Mouse (Mus musculus) testis, adult 2 months (tissue): ENCODE measurements at regions not wholly inside any gene's neighbourhood (a gene's known extent, or its start where the extent isn't known, plus 50 kb on each side); places are given as distances from the start of the nearest gene placed in this dataset.

Experiments
- H3K27ac ChIP-seq: fragments of 200-500 bp; 2 replicates; pipeline ENCODE4 v1.5.1; 2012; ENCODE audit warnings: low read depth, low read length; ENCODE audit not compliant: control insufficient read depth, insufficient read depth
- H3K27me3 ChIP-seq: fragments of 200-500 bp; 2 replicates; pipeline ENCODE4 v1.6.1; 2012; ENCODE audit warnings: mild to moderate bottlenecking, low read length, moderate library complexity; ENCODE audit not compliant: control insufficient read depth, insufficient read depth
- H3K36me3 ChIP-seq: fragments of 200-500 bp; 2 replicates; pipeline ENCODE4 v1.6.1; 2012; ENCODE audit warnings: mild to moderate bottlenecking, low read length; ENCODE audit not compliant: control insufficient read depth, insufficient read depth
- H3K4me1 ChIP-seq: fragments of 200-500 bp; 2 replicates; pipeline ENCODE4 v1.6.1; 2012; ENCODE audit warnings: low read length; ENCODE audit not compliant: control insufficient read depth, insufficient read depth
- H3K4me3 ChIP-seq: fragments of 200-500 bp; 2 replicates; pipeline ENCODE4 v1.5.1; 2012; ENCODE audit warnings: low read depth, mild to moderate bottlenecking, low read length, moderate library complexity, mixed read lengths; ENCODE audit not compliant: control insufficient read depth
- CTCF ChIP-seq: fragments of 200-500 bp; IDR thresholded peaks from 2 replicates; pipeline ENCODE4 v1.5.1; 2012; ENCODE audit warnings: low read depth, mild to moderate bottlenecking, inconsistent platforms, low read length, moderate library complexity; ENCODE audit not compliant: control insufficient read depth, insufficient read depth, insufficient replicate concordance
- POLR2A ChIP-seq: fragments of 200-500 bp; IDR thresholded peaks from 2 replicates; pipeline ENCODE4 v1.6.1; 2012; ENCODE audit warnings: low read depth, mild to moderate bottlenecking, inconsistent platforms, low read length, moderate library complexity; ENCODE audit not compliant: control insufficient read depth

GRCm38 (mm10) chr3:130999818-131000217, 110.5 kb upstream of the Lef1 start:
- no peak overlapping the region for H3K4me3 ChIP-seq
- no peaks in the 10 kb centered on the region for H3K36me3 ChIP-seq
- TF ChIP-seq POLR2A, result no peak
- TF ChIP-seq CTCF, result no peak
- H3K27me3 ChIP-seq, result no peaks in the 10 kb centered on the region
- H3K27ac ChIP-seq, result no peak overlapping the region
- H3K4me1 ChIP-seq, result no peaks in the 10 kb centered on the region

DNA sequence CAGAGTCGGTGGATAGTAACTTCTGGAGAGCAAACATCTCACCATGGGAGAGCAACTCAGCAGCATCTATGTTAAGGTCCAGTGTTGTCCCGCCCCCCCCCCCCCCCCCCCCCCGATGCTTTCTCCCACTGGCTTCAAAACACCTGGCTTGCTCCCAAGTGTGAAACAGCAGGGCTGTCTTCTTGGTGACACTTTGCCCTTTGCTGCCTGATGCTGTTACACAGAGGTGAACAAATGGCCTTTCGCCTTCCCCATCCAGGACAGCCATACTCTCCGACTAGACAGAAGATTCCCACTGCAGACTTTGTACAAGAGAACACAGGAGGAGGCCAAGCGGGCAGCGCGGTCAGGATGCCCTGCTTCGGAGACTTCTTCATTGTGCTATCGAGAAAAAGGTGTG, 111.8 kb upstream of the Lef1 start:
- H3K4me3 ChIP-seq, result no peak overlapping the region; the same call in 1 of the 2 replicates
- no peak overlapping the region for H3K27ac ChIP-seq
- no peak for TF ChIP-seq POLR2A
- H3K36me3 ChIP-seq, result no peaks in the 10 kb centered on the region
- H3K27me3 ChIP-seq, result no peaks in the 10 kb centered on the region
- H3K4me1 ChIP-seq, result no peaks in the 10 kb centered on the region

DNA sequence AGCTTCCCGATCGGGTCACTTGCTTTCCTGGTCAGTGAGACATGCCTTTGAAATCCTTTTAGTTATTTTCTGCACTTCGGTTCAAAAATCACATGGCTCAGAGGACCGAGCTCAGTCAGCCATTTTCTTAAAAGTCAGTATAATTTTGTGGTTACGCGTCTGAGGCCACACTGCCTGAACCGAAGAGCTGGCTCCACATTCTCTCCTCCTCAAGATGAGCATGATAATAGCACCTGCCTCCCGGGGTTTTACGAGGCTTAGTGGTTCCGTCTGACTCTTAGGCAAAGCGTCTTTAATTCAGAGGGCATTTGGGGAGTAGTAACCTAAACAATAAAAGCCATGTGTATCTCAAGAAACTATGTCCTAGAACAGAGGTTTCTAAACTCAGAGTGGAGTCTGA, 113.5 kb upstream of the Lef1 start:
- Histone ChIP-seq H3K27ac (no peak overlapping the region), H3K4me3 (no peak overlapping the region), H3K27me3 (no peaks in the 10 kb centered on the region), H3K36me3 (no peaks in the 10 kb centered on the region), H3K4me1 (no peaks in the 10 kb centered on the region)
- TF ChIP-seq POLR2A (no peak), CTCF (no peak)

- Histone ChIP-seq H3K27ac (no peak overlapping the region), H3K27me3 (no peaks in the 10 kb centered on the region), H3K4me3 (no peak overlapping the region), H3K36me3 (no peaks in the 10 kb centered on the region), H3K4me1 (peaks cover 3% of the 10 kb centered on the region)
- TF ChIP-seq CTCF (no peak), POLR2A (no peak)
Measured at GRCm38 (mm10) chr3:130991971-130992370, 118.3 kb upstream of the Lef1 start.

DNA sequence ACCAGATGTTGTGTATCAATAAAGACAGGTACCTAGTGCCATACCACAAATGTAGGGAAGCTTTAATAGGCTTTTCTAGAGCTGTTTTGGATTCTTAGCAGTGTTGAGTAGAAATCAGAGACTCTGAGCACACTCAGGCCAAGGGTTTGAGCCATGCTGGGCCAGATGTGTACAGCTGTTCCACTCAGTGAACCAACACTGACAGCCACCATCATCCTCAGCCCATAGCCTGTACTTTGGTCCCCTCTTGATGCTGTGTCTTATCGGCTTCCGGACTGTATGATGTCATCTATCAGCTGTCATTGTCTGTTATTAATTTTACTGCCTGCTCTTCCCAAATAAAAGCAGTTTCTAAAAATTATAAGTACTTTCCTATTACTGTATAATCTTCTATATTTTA, 123.6 kb upstream of the Lef1 start:
- Histone ChIP-seq H3K27me3 (no peaks in the 10 kb centered on the region), H3K4me3 (no peak overlapping the region), H3K36me3 (no peaks in the 10 kb centered on the region), H3K27ac (no peak overlapping the region), H3K4me1 (peaks cover 3% of the 10 kb centered on the region)
- no peak for TF ChIP-seq POLR2A
- TF ChIP-seq CTCF, result no peak

- Histone ChIP-seq H3K27ac (no peak overlapping the region), H3K4me3 (no peak overlapping the region), H3K27me3 (no peaks in the 10 kb centered on the region), H3K36me3 (no peaks in the 10 kb centered on the region), H3K4me1 (peaks cover 3% of the 10 kb centered on the region)
- TF ChIP-seq CTCF (no peak), POLR2A (no peak)
Measured at GRCm38 (mm10) chr3:130986101-130986500, 124.2 kb upstream of the Lef1 start.

DNA sequence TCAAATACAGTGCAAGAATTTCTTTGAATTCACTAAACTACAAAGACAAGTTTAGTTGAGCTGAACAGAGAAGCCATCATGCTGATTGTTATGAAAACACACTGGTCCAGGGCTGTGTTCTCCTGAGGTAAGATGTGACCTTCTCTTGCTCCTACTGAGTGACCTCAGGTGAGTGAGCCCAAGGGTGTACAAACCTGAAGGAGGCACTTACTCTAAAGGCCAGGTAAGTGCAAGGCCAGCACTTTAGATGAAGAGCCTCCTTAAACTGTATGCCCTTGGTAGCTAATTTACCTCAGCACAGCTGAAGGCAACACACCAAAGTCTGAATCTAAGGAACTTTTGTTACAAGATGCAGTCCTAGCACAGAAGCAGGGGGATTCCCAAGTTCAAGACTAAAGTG, 128.7 kb upstream of the Lef1 start:
- H3K4me3 ChIP-seq, result no peak overlapping the region
- H3K27me3 ChIP-seq, result no peaks in the 10 kb centered on the region
- no peak overlapping the region for H3K27ac ChIP-seq
- H3K36me3 ChIP-seq, result no peaks in the 10 kb centered on the region
- no peak for TF ChIP-seq POLR2A
- no peak for TF ChIP-seq CTCF
- H3K4me1 ChIP-seq, result peaks cover 16% of the 10 kb centered on the region

- H3K4me3 ChIP-seq, result peak overlapping the region; percentile 62
- H3K4me1 ChIP-seq, result peaks cover 18% of the 10 kb centered on the region
- no peaks in the 10 kb centered on the region for H3K36me3 ChIP-seq
- H3K27ac ChIP-seq, result no peak overlapping the region
- no peak for TF ChIP-seq CTCF
- no peak for TF ChIP-seq POLR2A
- H3K27me3 ChIP-seq, result no peaks in the 10 kb centered on the region
Measured at GRCm38 (mm10) chr3:130978986-130979642, 131.2 kb upstream of the Lef1 start.
